Mouse (Mus musculus) ES-Bruce4 (cell line): ENCODE results near the gene Adcy1.

Experiments
- EP300 ChIP-seq: IDR thresholded peaks from 2 replicates; pipeline ENCODE4 v1.6.1; 2011; ENCODE audit warnings: low read depth, low read length; ENCODE audit not compliant: insufficient read depth
- POLR2A ChIP-seq: IDR thresholded peaks from one replicate; pipeline ENCODE4 v1.8.1; 2011; ENCODE audit warnings: low read length; ENCODE audit not compliant: insufficient read depth

DNA sequence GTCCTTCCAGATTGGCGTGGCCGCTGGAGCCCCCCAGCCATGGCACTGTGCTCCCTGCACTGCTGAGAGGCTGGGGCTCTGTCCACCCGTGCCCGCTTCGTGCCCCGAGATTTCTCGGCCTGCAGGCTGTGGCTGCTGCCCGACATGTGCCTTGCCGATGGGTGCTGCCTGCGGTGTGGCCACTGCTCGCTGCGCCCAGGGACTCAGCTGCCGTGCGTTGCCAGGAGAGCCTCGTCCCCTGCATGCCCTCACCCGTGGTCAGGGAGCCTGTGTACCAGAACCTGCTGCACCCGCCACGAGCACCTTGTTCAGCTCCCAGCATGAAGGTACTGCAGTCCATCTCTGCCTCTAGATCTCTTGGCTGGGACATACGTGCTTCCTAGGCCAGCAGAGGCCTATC is 134.7 kb downstream of the Adcy1 start:
- no peak for TF ChIP-seq EP300
- TF ChIP-seq POLR2A, result no peak
